Mouse (Mus musculus) left cerebral cortex, postnatal 36 days (tissue): ENCODE measurements at regions not wholly inside any gene's neighbourhood (a gene's known extent, or its start where the extent isn't known, plus 50 kb on each side); places are given as distances from the start of the nearest gene placed in this dataset.
"Not testable (repeated sequence)": the region's sequence is repeated elsewhere in the genome, so short reads cannot be mapped to it uniquely, and the experiment has no call there.

ENCODE experiments used
- DNase-seq, 2 experiments: peaks; one replicate each; pipeline ENCODE4 v3.0.0; 2021 to 2022; ENCODE audit warnings: low spot score in 2 of 2, mixed read lengths in 1 of 2
- intact Hi-C: fragments of 180-260 bp; cut with DNase I; formaldehyde crosslinking; loops from one replicate; pipeline ENCODE4 v1.15.1; 2025

- no peak for DNase-seq
- intact Hi-C loops = no loop called here
Measured at GRCm38 (mm10) chr3:58247989-58248388, 166.5 kb upstream of the Tsc22d2 start.

DNA sequence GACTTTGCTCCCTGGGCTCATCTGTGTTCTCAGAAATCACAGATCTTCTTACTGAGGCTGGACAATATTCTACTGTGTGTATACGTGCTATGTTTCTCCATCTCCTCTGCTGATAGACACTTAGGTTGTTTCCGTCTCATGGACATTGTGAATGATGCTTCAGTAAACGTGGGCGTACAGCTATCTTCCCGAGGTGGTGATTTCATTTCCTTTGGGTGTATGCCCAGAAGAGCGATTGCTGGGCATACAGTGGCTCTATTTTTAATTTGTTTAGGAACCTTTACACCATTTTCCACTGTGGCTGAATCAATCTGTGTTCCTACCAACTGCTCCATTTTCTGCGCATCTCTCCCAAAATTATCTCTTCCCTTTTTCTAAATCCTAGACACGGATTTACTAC lies 160.6 kb upstream of the Tsc22d2 start:
- peak; percentile 38 to 49 for DNase-seq
- intact Hi-C loops = loop anchor here (2.0 kb wide), 1 partner anchor 161 kb away; the partner anchor contains the start of gene Tsc22d2

DNA sequence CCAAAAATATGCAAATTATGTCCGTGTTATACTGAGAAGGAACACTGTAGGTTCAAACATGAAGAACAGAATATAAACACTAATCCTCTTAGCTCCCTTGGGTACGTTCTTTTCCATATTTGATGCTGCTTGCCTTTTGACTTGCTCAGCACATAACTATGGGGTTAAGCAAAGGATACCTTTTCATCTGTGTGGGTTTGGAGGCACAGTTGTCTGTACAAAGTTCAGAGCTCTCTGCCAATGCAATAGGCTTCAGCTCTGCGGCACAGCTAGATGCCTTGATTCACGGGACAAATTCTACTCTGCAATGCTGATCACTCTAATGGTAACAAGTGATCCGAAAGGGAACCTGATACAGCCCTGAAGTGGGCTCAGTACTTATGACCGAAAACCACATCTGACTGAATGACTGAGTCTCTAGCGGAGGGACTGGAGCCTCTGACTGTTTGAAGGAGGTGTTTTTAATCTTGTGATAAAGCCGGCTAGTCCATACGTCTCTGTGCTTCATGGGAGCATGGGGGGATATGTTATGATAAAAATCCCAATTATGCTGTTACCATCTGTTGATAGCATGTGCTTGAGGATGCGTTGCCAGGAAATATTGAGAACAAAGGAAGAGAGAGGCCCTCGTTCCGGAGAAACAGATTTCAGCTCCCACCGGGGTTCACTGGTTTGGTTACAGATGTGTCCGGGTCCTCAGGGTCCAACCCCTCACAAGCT lies 146.7 kb upstream of the Tsc22d2 start:
- intact Hi-C loops = no loop called here
- no peak for DNase-seq

DNA sequence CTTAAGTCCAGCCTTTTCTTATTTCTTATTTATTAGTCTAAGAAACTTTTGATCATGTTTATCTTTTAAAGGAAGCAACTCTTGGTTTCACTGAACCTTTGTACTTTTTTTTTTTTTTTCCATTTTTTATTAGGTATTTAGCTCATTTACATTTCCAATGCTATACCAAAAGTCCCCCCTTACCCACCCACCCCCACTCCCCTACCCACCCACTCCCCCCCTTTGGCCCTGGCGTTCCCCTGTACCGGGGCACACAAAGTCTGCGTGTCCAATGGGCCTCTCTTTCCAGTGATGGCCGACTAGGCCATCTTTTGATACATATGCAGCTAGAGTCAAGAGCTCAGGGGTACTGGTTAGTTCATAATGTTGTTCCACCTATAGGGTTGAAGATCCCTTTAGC lies 143.1 kb upstream of the Tsc22d2 start:
- DNase-seq, intact Hi-C loops: not testable (repeated sequence)

DNA sequence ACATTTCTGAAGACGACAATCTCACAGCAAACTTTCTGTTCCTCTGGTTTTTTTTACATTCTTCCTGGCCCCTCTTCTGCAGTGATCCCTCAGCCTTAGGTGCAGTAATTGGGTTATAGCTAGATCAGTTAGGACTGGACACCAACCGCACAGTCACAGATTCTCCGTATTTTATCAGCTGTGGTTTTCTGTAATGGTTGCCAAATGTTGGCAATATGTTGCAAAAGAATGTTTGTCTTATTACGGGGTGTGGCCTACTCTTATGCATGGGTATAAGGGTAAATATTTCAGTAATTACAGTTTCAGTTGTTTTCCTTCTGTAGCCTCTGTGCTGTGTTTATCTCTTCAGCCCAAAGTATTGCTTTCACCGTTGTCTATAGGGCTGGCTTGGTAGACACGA lies 133.2 kb upstream of the Tsc22d2 start:
- no peak for DNase-seq
- intact Hi-C loops = no loop called here

DNA sequence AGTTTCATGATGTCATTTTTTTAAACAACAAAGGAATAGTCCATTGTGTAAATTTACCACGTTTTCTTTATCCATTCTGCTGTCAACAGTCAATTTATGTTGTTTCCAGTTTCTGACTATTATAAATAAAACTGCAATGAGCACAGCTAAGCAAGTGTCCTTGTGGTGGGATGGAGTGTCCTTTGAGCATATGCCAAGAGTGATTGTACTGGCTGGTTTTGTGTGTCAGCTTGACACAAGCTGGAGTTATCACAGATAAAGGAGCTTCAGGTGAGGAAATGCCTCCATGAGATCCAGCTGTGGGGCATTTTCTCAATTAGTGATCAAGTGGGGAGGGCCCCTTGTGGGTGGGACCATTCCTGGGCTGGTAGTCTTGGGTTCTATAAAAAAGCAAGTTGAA lies 130.1 kb upstream of the Tsc22d2 start:
- intact Hi-C loops = not testable (repeated sequence)

GRCm38 (mm10) chr3:58295810-58296209 lies 118.7 kb upstream of the Tsc22d2 start:
- intact Hi-C loops = no loop called here
- no peak for DNase-seq

More for the DNA sequence above, 130.1 kb upstream of the Tsc22d2 start:
- not testable (repeated sequence) for DNase-seq

DNA sequence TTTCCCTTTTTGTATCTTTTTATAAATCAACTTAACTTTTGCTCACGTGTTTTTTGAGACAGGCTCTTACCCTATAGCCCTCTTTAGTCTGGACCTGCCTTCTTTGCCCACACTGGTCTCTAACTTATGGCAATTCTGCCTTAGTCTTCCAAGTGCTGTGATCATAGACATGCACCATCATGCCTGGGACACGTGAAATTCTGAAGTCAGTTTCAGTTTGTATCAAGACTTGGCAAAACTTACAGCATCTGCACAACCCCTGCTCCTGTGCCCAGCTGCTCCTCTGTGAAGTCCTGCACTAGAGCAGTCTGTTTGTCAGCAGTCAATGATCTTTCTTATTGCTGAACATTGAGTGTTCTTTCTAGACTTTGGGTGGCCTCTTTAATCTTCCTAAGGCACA lies 114.3 kb upstream of the Tsc22d2 start:
- intact Hi-C loops = no loop called here
- no peak for DNase-seq

DNA sequence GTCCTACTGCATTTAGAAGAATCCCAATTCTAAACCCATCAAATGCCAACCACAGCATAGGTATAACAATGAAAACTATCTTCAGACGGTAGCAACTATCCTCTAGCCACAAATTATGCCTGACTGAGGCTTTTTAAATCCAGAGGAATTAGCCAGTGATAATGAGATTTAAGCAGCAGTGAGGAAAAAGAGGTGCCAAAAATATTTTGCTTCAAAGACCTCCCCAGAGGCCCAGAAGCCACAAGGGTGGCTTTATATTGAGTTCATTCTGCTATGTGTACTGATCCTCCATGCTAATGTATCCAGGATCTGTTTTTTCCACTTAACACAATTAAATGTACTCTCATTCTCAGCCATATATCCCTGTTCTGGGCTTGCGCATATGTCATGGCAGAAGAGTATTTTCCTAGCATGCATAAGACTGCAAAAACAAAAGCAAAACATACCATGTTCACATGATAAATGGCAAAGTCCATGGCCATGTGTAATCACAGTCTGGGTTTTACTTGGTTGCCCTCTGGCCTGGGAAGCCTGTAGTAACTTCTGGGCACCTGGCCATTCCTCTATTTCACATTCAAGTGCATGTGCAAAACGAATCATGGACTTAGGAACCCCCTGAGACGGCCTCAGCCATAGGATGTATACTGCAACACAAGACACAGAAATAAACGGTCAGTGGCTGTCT lies 113.6 kb upstream of the Tsc22d2 start:
- intact Hi-C loops = no loop called here
- DNase-seq = no peak

GRCm38 (mm10) chr3:58302322-58302721 lies 112.2 kb upstream of the Tsc22d2 start:
- intact Hi-C loops = no loop called here
- no peak for DNase-seq

DNA sequence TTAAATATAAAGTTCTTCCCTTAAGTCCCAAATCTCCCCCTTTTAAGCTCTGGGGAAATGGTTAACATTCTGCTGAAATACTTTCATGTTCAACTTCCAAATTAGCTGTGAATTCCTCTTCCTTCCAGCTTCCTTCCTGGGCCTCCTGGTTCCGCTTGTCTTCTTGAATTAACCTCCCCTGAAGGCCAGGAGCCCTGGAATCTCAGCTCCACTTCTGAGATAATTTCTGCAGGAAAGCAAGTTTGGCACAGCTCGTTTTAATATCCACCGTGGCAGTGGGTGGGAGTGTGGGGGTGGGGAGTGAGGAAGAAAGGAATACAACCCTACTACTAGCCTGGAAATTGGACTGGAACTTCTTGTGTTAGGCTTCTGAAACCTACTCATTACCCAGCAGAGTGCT lies 110.8 kb upstream of the Tsc22d2 start:
- intact Hi-C loops = no loop called here
- no peak for DNase-seq

DNA sequence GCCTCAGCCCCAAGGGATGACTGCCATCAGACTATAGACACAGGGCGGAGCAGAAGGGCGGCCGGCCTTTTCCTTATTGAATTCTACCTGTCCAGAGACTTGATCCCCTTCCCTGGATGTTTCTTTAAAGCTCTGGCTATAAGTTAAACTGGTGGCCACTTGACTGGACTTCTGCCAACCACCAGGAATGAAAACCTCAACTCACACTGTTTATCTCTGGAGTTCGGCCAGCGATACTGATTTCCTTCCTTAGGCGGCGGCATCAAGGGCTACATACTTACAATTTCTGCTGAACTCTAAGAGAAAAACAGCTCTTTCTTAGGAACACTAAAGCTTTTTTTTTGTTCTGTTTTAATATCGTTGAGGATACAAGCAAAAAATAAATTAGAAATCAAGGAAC lies 104.9 kb upstream of the Tsc22d2 start:
- no peak for DNase-seq
- intact Hi-C loops = no loop called here

DNA sequence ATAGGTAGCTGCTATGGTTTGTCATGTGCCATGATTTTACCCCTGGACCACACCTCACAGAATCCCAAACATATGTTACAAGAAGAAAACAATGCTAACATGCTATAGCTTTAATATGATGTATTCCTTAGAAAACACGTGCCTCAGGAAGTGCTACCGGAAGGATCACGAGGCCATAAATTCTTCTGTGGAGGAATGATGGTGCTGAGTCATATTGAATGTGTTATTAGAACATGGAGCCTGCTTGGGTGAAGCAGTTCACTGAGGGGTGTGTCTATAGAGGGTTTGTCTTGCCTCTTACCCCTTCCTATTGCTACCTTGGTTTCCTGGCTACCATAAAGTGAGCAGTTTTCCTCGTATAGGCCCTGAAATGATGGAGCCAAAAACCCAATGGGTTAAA lies 104.1 kb upstream of the Tsc22d2 start:
- intact Hi-C loops = no loop called here
- no peak for DNase-seq

- intact Hi-C loops = no loop called here
Measured at GRCm38 (mm10) chr3:58311104-58311685, 103.3 kb upstream of the Tsc22d2 start.

DNA sequence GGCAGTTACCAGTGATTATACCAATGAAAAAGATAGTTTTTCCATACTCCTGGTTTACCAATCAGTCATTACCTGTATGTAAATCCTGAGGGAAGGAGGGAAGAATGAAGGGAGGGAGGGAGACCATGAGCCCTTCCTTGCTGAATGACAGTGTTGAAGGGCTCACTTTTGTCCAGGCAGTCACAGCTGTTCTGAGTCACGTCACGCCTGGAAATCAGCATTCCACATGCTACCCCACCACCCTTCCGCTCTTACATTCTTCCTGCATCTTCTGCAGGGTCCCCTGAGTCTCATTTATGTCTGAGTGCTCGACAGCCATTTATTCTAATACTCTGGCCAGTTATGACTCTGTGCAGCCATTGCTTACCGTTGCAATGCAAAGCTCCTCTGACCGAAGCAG lies 101.9 kb upstream of the Tsc22d2 start:
- DNase-seq = no peak
- intact Hi-C loops = no loop called here

More at GRCm38 (mm10) chr3:58311104-58311685, 103.3 kb upstream of the Tsc22d2 start:
- DNase-seq = no peak

DNA sequence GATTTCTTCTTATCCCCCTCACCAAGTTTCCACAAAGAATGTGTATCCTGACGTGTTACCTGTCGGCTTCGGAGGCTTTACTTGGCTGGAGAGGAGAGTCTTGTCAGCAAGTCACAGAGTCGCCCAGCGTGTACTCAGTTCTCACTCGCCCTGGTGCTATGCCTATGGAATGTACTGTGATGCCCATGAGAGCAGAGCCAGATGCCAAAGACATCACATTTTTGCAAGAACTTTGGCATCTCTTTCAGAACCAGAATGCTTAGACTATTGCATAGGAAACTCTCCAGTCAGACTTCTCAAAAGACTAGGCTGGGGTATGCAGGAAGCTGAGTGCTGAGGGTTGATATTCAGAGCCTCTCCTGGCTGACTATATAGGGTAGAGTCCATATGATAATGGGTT lies 99.3 kb upstream of the Tsc22d2 start:
- intact Hi-C loops = no loop called here
- no peak for DNase-seq

- DNase-seq = no peak
- intact Hi-C loops = no loop called here
Measured at GRCm38 (mm10) chr3:58317240-58317639, 97.3 kb upstream of the Tsc22d2 start.

- no peak for DNase-seq
- intact Hi-C loops = no loop called here
Measured at GRCm38 (mm10) chr3:58318756-58319155, 95.8 kb upstream of the Tsc22d2 start.

DNA sequence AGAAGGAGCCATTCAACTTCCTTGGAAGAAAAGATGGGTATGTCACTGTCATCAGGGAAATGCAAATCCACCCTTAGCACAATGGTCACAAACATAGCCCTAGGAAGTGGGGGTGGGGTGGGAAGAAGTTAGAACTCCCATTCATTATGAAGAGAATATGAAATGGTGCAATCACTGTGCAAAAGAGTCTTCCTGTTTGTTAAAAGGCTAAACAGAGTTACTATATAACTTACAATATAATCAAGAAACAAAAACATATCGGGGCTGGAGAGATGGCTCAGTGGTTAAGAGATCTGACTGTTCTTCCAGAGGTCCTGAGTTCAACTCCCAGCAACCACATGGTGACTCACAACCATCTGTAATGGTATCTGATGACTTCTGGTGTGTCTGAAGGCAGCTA lies 95.1 kb upstream of the Tsc22d2 start:
- no peak for DNase-seq
- intact Hi-C loops = no loop called here

- intact Hi-C loops = no loop called here
- no peak for DNase-seq
Measured at GRCm38 (mm10) chr3:58320812-58321211, 93.7 kb upstream of the Tsc22d2 start.

DNA sequence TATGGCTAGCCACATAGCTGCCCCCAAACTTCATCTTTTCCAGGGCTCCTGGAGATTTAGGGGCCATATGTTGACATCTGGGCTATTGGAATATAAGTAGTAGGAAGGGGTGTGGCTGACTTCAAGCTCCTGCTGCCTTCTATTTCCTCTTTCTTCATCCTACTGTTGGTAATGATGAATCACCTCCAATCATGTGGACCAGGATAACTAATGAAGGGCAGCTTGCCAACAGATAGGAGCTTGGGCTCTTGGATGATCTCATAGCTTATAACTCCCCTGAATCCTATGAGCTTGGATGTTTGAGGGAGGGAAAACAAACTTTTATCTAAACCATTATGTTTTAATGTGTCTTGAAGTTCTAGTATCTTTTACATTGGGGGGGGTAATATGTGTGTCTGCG lies 92.2 kb upstream of the Tsc22d2 start:
- intact Hi-C loops = no loop called here
- no peak for DNase-seq
